Mouse (Mus musculus): ENCODE measurements around the gene Fbxw8.

The Fbxw8 gene

DNA sequence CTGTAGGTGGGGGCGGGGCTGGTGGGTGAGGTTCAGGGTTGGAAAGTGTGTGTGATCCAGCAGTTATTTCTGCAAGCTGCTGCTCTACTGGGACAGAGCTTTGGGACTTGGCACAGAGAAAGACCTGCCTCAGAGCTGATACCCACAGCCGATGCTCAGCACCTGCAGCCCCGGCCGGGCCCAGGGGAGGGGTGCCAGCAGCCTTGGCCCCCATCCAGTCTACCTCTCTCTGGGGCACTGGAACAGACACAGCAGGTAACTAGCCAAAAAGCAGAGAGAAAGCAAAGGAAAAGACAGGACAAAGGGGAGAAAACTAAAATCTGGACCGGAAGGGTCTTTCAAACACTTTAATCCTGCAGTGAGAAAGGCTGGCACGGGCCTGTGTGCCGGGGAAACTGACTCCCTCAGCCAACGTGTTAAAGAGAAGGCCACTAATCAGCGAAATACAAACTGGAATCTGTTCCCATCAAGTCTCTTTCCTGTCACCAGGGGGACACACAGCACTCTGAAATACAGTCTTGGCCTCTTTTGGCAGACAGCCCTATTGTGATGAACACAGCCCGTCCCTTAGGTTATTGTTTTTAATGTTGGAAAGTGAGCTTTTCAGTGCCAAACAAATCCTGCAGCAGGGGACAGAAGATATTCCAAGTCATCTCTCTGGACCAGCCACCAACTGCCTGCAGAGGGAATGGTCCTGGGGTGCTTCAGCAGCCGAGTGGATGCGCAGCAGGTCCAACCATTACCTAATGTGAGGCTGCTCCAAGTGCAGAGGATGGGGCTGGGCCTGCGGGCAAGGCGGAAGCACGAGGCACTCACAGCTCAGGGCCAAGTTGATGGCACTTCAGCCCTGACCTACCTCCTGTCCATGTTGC lies 78.3 kb downstream of the Fbxw8 start:
- no peak for DNase-seq (ENCODE audit: low spot score)

DNA sequence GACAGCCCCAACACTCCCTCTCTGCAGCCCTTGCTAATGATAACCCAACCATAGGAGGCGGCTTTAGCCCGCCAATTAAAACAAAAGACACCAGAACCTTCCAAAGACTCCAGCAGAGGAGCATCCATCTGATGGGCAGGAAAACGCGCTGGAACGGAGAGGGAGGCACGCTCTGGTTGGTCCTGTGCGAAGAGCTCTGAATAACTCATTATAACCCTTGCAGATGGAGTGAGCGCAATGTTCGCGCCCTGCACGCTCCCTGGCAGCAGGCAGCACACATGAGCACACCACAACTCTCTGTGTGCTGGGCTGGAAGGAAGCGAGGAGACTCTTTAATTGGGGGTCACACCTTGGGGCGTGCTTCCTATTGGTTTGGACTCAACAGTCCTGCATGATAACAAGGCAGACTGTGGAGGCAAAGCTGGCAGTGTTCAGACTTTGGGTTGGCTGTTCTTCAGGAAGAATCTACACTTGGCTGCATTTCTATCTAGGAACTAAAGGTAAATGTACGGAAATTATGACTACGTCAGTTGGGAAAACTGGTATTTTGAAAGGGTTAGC lies 82.0 kb downstream of the Fbxw8 start:
- no peak for DNase-seq (ENCODE audit: low spot score)

DNA sequence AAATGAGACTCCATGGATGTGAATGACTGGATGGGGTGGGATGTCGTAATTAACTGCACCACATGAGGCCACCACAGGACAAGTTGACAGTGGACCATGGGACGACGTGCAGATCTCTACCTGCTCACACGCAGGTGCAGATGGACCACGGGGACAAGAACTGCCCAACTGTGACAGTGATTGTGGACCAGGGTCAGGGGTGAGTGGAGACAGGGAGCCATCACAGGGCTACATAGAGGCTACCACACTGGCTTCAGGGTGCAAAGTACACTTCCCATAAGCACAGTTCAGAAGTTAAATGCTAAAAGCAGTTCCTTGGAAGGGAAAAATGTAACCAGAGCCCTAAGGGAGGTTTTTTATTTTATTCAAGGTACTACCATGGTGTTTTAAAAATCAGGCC lies 83.5 kb downstream of the Fbxw8 start:
- no peak for DNase-seq (ENCODE audit: low spot score)

DNA sequence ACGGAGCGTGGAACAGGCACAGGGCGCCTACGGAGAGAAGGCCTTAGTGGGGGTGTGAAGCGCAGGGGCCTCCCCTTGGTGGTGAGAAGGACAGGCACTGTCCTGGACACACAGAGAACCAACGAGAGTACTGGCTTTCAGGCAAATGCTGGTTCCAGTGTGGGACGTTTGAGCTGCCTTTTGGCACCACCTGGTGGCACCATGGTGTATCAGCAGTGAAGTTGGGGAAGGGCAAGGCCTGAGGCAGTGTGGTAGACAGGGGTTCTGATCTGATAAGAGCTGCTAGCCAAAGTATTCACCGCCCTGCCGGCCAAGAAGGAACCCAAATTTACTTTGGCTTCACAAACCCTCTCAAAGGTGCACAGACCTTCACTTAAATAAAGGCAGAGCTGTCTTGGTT lies 85.9 kb downstream of the Fbxw8 start:
- no peak for DNase-seq (ENCODE audit: low spot score)

DNA sequence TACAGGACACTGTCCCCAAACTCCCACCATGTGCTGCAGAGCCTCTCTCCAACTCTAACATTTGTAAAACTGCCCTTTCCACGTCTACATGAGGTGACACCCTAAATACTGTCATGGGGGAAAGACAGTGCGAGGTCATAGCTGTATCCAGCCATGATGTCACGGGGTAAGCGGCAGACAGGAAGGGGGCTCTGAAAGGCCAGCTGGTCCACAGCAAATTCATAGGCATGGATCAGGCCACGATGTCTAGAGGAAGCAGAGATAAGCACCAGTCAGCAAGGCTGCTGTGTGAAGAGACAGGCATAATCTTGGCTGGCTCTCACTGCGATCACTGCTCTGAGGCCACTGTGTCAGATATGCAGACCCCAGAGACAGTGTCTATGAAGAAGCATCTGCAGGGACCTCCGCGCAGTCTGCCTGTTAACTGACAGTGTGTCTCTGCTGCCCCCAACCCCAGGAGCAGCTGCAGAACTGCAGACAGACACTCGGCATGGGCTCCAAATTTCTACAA lies 87.2 kb downstream of the Fbxw8 start:
- no peak for DNase-seq (ENCODE audit: low spot score)

DNA sequence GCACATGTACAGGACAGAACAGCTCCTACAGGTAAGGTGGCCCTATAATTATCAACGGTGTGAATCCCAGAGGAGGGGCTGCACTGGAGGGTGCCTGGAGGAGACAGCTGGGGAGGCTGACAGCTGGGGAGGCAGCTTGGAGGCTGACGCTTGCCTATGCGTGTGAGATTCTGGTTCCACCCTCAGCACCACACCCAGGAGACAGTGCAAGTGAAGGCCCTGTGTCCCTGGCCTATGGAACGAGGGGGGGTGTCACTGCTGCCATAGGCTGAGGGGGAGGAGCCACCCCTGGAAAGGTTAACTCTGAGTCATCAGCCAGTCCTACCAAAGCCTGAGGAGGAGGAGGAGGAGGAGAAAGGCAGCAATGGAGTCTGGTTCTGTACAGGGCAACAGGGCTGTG lies 87.7 kb downstream of the Fbxw8 start:
- no peak for DNase-seq (ENCODE audit: low spot score)

DNA sequence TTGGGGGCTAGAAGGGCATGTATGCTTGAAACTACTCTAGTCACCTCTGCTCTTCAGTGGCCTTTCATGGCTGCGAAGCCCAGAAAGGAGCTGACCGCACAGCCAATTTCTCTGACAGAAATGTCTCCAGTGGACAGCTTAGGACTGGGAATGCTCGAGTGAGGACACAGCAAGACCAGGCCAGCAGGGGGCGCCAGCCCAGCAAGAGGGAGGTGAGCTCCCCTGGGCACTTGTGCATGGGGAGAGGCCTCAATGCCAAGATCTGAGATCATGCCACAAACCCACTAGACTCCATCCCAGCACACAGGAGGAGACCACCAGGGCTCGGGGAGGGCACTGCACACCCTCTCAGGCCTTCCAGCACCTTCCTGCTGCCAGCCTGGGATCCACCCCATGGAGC lies 88.4 kb downstream of the Fbxw8 start:
- no peak for DNase-seq (ENCODE audit: low spot score)

DNA sequence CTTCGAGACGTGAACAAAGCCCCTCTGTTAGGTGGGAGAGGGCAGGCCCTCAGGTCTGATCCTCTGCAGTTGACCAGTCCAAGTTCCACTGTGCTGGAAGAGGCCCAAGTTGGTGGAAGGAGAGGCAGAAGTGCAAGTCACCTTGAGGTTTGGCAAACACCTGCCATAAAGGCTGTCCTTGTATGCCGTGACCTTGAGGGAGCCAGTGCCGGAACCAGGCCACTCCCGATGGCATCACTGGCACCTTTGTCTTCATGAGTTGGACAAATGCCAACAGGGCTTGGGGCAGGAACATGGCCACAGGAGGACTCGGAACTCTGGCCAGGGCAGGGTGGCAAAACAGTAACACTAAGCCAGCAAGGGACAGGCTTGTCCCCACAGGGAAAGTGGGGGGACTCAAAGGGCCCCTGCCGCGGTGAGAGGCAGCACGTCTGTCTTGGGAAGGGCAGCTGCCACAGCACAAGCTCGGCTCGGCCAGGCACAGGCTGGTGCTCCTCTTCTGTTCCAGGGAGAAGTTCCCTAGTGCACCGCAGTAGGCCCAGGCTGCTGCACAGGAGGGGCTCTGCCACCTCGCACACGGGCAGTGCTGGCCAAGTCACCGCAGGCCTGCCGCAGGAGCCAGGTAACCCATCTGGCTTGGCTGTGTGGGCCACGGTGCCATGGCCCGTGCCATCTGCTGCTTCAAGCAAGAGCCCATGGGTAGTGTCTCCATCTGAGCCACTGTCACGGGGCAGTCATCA lies 89.6 kb downstream of the Fbxw8 start:
- no peak for DNase-seq (ENCODE audit: low spot score)

DNA sequence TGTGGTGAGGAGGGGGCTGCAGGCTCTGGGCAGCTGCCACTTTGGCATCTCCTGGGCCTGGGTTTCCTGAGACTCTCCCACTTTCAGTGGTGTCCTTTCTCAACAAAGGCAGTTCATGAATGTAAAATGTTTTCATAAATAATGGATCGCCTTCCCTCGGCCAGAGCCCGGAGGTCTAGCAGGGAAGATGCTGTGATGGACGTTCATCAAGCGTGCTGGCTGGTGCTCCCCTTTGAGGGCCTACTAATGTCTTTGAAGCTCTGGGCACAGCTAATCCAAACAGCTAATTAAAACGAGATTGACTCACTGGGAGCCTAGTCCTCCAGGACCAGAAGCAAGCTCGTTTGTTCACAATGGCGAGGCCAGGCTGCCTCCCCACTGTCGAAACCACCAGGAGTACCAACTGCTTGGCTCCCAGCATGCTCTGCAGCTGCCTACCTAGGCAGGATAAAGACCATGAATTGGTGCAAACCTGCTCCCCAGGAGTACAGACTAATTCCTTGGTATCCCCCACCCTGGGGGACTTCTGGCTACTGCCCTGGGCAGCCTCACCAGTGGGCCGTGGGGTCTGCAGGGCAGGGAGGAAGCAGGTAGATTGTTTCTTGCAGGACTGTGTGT lies 90.9 kb downstream of the Fbxw8 start:
- no peak for DNase-seq (ENCODE audit: low spot score)

DNA sequence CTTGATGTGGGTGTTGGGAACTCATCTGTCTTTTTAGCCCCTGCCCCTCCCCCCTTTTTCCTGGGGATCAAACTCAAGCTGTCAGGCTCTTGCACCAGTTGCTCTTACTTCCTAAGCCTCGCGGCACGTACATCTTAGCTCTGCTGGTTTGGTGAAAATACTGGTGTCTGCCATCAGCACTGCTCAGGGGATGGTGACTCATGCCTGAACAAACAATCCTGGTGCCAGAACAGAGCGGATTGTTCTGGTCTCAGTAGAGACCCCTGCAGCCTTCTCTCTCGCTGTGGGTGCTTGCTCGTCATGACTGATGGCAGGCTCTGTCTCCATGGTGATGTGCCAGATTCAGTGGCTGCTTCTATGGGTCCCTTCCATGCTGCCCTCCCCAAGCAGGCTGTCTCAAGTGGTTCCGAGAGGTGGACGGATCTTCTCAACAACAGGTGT lies 92.1 kb downstream of the Fbxw8 start:
- DNase-seq (ENCODE audit: low spot score) = no peak

DNA sequence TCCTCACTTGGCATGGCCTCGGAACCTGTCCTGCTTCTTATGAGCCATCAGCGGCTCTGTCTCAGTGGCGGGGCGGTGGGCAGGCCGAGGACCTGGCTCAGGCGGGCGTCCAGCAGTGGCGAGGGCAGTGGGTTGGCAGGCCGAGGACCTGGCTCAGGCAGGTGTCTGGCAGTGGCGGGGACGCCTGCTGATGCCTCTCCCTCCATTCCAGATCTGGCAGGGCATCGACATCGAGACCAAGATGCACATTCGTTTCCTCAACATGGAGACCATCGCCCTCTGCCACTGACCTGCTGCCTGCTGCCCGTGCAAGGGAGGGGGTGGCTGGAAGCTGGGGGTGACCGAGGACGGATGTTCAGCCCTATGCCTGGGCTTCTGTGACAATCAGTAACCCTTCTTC lies 93.9 kb downstream of the Fbxw8 start:
- no peak for DNase-seq (ENCODE audit: low spot score)

DNA sequence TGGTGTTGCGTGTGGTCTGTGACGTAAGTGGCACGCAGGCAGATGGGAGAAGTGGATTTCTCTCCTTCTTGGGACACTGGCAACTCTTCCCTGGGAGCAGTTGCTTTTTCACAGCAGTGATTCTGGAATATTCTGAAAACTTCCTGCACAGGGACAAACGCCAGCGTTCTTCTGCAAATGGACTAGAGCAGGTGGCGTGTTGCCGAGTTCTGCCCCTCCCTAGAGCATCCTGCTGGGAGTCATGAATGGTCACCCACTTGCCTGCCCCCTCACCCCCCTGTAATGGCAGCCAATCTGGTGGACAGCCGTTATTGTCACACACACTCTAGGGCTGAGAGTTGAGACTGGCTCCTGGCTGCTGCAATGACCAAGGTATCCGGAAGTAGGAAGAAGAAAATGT lies 95.6 kb downstream of the Fbxw8 start:
- no peak for DNase-seq (ENCODE audit: low spot score)

DNA sequence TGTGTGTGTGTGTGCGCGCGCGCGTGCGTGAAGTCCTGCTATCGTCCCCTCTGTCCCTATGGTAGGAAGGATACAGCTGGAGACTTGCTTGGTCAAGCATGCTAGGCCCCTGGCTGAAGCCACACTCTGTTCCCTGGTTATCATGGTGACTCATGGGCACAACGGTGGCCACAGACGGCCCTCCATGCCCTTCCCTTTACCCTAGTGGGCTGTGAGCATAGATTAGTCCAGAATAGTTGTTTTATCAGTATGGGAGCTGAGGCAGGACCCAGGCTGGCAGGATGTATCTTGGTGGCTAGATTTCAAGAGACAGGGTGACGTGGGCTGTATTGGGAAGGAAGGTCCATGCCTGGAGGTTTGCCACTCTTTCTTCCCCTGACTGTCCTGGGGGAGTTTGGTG lies 96.4 kb downstream of the Fbxw8 start:
- no peak for DNase-seq (ENCODE audit: low spot score)

DNA sequence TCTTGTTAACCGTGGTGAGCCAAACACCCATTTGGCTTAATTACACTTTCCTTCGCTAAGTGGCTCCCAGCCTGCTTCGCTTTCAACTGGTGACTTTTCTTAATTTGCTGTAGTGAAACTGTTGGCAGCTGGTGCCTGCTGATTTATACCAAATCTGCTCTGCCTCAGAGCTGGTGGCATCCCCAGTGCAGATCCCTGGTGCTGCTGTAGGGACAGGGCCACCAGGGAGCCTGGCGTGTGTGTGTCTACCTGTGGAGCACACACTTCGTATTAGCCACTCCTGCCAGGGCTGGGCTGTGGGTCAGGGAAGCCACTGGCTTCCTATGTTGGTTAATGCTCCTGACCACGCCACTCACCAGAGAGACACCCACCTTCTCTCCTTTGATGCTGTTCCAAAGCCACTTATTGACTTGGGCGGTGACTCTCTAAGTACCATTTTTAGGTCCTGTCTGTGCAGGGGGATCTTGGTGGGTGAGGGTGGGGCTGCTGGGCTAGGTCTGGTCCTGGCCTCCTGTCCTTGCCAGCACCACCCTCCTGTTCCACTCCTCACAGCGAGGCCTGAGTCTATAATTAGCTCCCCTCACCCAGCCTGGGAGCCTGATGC lies 97.7 kb downstream of the Fbxw8 start:
- no peak for DNase-seq (ENCODE audit: low spot score)

DNA sequence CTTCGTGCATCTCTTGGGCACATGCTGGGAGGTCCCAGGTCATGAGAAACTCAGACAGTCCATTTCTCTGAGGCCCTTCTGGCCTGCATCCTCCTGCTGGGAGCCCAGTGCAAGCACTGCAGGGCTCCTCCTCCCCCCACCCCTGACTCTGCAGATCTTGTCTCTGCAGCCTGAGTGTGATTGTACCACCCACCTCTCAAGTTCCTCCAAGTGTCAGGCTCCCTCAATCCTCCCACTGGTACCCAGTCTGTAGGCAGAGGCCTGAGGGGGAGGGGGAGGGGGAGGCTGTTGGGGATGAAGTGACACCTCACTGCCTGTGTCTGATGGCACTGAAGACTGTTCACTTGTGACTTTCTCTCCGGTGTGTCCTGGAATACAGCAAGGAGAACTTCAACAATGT lies 102.1 kb downstream of the Fbxw8 start:
- no peak for DNase-seq (ENCODE audit: low spot score)

DNA sequence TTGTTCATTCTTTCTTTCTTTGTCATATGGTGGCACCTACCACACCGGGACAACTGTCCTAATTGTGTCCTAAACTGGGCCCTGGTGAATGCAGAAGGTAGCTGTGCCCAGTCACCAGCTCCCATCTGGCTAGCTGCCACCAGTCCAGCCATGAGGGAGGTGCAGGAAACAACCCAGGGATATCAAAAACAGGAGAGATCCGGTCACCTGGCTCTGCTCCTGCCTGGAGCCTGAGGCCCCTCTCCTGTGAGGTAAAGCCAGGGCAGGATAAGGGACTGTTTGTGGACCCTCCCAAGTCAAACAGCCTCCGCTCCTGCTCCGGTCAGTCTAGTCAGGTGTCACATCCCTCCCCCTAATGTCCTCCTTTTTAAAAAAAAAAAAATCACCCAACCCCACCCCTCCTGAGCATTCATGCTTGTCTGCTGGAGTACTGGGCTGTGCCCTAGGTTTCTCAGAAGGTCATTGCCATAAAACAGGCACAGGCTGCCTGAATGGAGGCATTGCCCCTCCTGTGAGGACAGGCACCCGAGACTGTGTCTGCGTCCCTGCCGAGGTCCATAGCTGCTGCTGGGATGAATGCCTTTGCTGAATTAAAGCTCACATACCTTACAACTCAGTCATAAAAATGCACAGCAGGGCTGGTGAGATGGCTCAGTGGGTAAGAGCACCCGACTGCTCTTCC lies 103.1 kb downstream of the Fbxw8 start:
- no peak for DNase-seq (ENCODE audit: low spot score)

DNA sequence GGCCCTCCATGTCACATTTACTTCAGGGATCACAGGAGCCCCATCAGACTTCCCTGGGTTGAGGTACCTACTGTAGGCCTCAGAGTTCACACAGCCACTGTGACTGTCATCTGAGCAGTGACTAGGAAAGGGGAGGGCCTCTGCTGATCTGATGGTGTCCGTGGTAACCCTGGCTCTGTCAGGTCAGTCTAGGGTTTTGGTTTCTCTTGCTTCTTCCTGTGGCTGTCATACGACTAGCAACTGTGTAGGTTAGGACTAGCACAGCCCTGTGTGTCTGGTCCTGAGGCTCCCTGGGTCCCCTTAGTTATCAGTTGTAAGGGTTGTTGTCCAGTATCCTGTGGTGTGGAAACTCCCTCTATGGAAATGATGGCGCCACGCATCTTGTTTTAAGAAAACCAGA lies 104.5 kb downstream of the Fbxw8 start:
- no peak for DNase-seq (ENCODE audit: low spot score)

DNA sequence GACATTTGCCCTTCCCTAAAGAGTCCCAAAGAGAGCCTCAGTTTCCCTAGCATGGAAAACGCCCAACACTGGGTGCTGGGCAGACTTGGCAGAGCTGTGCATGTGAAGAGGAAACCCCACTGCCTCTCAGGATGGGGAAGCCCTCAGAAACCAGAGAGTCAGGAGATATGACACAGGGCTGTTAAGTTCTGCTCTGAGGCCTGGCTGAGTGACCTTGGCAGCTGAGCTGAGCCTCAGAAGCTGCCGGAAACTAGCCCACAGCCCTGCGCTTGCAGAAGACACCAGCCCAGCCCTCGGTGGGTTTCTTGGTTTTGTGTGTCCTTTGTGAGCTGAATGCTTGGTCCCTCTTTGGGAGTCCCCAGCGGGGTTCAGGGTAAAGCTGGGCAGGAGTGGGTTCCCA lies 106.3 kb downstream of the Fbxw8 start:
- DNase-seq (ENCODE audit: low spot score) = no peak

DNA sequence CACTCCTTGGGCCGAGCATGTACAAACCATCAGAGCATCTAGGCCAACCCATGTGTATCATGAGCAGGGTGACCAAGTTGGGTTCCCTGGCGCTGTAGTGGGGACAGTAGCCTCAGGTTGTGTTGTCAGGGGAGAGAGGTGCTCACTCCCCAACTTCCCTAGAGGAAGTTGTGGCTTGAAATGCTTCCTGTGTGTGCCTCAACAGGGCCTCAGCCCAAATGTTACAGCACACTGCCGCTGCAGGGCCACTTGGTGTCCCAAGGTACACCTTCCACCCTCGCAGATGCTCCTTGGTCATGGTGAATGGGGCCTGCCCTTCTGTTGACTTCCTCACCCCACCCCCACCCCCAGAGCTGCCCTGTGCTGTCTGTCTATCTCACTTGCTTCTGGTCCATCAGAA lies 106.9 kb downstream of the Fbxw8 start:
- DNase-seq (ENCODE audit: low spot score) = no peak

DNA sequence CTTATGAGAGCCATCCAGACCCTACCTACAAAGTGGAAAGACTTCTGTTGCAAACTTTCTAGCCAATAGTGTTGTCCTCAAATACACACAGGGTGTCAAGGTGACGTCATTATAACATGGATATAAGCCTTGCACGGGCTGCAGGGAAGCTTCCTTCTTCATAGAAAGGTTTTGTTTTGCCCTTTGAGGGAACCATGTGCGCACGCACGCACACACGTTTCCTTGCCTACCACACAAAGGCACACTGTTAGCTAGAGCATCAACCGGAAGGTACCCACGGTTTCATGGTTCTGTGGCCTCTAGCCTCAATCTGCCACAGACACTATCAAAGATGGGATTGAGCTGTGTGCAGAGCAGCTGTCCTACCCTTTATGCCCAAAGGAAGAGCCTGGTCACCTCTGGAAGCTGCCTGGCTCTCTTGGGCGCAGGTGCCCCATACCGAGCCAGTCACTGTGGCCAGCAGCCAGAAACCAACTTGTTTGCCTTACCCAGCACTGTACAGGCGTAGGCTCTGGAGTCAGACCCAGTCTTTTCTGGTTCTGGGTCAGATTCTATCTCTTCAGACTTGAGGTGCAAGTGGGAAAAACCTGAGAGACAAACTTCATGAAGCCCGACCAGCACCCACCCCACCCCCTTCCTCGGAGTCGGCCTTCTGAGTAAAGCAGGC lies 108.0 kb downstream of the Fbxw8 start:
- DNase-seq (ENCODE audit: low spot score) = no peak

DNA sequence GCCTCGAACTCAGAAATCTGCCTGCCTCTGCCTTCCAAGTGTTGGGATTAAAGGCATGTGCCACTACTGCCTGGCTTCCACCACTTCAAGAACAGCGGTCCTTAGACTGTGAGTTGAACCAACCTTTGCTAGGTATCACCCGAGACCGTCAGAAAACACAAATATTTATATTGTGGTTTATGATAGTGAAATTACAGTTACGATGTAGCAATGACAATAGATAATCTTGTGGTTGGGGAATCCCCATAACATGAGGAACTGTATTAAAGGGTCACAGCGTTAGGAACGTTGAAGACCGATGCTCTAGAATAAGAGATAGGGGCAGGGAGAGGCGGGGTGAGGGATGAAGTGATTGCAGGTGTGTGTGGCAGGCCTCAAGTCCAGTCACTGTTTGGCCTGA lies 109.9 kb downstream of the Fbxw8 start:
- DNase-seq (ENCODE audit: low spot score) = no peak

All from layer of hippocampus, adult 9-10 months (tissue).